Mouse (Mus musculus): ENCODE measurements around the gene Tardbp.

Gene Tardbp

DNA sequence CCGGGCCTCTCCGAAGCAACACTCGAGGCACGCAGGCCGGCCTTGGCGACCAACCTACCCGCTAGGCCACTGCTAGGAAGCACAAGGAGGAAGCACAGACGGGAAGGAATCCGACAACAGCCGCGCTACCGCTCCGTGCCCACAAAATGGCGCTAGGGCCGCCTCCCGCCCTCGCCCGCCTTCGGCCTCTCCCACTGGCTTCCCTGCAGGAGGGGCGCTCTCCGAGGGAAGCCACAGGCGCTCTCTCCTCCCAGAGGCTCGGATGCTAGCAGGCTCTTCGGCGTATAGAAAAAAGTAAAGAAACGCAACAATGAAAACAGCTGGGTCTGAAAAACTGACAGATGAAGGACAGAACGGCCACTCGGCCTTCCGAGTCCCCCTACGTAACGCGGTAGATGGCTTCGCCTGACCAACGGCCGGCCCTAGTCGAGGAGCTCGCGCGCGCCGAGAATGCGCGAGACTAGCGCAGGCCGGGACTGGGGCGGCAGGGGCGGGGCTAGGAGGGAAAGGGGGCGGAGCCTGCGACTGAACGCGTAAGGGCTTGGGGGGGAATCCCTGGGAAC is at the start of gene Tardbp:
Tardbp (minus strand) TSS at position 397 of the 563 bp plus-strand sequence.
- DNase-seq (ENCODE audit: low spot score in 2 of 2) = peak; percentile 96 to 98

DNA sequence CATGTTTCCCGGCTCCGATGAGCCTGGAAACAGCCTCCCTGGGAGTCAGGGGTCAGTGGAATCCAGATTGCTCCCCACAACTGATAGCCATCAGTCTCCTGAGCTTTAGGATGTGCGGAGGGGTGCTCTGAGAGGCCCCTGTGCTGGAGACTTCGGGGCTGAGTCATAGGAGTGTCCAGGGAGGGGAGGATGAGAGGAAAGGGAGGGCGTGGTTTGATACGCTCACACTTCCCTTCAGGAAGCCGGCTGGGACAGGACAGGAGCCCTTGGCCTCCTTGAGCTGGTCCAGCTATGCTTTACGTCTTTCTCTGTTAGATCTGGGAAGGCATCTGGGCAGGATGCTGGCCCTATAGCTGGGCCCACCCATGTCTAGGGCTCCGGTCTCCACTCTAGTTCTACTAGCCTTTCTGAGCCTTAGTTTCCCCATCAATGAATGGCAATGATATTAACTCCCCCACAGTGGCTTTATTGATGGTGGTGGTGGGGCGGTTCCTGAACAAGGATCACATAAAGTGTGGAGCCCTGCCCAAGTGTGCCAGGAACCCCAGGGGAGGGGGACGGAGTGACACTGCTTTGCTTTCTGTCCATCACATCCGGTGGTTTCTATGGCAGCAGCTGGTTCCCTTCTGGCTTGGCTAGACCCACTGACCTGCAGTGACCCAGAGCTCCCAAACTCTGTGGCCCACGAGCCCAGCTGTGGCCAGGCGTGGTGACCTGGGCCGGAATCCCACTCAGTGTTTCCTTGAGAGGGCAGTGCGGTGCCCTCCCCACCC is 49.6 kb upstream of the Tardbp start:
- no peak for DNase-seq (ENCODE audit: low spot score in 2 of 2)

DNA sequence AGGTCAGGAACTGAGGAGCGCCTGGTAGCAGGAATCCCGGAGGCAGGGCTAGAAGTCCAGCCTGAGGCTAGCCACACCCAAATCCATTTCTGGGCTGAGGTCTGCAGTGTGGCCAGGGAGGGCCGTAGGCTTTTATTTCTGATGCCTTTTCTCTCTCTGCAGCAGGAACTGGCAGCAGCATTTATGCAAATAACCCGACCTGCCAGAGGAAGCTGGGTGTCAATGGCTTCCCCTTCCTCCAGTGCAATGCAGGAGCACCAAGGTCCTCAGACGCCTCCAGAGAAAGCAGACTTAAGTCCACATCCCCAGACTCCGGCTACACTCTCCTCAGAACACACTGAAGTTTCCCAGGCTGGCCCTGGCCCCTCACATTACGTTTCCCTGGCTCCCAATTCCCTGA is 48.2 kb upstream of the Tardbp start:
- DNase-seq (ENCODE audit: low spot score in 2 of 2) = no peak

DNA sequence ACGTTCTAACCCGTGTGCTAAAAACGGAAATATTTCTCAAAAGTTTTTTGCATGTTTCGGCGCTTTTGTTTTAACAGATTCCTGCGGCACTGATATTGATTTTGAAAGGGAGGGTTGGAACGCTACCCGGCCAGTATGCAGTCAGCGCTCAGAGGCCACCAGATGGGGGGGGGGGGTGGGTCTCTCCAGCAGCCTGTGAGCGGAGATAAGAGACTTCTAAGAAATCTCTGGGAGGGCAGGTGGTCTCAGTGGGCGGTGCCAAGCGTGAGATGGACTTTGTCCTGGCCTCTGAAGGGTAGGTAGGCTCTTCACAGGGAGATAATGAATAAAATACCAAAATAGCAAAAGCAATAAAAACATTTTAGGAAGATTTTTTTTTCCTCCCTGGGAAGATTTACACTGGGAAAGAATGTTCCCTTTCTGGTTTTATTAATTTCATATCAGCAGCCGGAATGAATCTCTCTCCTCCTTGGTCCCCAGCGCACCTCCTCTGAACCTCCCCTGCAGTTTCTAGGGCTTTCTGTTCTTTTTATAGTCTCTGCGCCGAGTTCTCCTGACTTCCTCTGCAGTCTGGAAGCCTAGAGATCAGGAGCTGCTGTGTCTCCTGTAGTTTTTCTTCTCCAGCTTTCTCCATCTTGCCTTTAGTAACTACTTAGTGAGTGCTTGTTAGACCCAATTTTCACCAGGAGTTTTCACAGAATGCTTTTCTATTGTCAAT is 44.6 kb upstream of the Tardbp start:
- DNase-seq (ENCODE audit: low spot score in 2 of 2) = no peak

DNA sequence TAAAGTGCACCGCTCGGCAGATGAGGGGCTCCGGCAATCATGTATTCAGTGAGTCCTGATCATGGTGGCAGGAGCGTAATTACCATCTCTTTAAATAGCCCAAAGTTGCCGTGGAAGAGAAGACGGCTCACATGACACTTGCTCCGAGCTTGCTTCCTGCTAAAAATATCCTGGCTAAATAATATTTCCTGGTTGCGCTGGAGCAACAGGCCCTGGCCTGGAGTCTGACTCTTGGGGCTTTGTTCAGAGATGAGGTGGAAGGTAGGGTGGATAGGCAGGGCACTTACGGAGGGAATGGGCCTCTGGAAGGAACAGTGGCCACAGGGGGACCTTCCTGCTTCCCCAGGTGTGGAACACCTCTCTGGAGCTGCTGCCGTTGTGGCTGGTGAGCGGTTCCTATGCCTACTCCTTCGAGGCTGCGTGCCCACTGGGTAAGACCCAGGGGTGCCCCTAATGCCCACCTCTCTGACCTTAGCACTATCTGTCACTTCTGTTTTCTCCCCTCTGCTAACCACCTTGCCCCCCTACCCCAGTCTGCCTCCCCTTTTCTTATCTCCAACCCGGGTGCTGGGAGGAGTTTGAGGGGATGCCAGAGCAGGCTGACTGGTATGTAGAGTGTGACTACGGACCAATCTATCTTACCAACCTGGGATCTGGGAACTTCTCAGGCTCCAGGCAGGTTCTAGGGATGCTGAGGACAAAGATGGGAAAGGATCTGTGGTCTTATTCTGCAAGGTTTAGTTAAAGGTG is 40.4 kb upstream of the Tardbp start:
- no peak for DNase-seq (ENCODE audit: low spot score in 2 of 2)

DNA sequence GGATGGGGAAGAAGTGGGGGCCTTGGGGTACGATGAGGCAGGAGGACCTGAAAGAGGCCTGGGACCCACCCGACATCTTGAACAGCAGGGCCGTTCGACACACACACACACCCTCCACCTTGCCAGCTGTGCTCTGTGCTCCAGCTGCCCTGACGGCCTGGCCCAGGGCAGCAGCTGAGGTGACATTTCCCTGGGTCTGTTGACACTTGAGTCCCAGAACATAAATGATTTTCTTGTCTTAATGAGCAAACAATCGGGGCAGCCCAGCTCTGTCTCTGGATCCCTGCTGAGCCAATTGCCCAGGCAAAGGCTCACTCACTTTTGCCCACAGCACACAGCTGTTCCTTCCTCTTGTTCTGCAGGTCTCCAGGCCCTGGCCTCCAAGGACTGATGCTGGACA is 37.2 kb upstream of the Tardbp start:
- DNase-seq (ENCODE audit: low spot score in 2 of 2) = no peak

DNA sequence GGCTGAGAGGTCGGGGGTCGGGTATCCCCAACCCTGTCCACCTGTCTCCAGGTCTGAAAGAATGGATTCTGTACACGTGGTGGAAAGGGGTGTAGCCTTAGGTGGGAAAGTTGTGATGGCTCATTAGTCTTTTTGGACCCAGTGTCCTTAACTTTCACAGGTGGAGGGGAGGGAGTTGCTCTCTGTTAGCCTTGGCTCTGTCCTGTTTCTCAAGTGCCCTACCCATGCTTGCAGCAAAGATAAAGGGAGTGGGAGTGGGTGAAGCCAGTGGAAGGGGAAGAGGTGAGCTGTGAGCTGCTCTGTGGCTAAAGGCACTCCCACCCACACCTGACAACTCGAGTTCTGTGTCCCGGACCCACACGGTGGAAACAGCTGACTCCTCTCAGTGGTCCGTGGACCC is 36.5 kb upstream of the Tardbp start:
- no peak for DNase-seq (ENCODE audit: low spot score in 2 of 2)

DNA sequence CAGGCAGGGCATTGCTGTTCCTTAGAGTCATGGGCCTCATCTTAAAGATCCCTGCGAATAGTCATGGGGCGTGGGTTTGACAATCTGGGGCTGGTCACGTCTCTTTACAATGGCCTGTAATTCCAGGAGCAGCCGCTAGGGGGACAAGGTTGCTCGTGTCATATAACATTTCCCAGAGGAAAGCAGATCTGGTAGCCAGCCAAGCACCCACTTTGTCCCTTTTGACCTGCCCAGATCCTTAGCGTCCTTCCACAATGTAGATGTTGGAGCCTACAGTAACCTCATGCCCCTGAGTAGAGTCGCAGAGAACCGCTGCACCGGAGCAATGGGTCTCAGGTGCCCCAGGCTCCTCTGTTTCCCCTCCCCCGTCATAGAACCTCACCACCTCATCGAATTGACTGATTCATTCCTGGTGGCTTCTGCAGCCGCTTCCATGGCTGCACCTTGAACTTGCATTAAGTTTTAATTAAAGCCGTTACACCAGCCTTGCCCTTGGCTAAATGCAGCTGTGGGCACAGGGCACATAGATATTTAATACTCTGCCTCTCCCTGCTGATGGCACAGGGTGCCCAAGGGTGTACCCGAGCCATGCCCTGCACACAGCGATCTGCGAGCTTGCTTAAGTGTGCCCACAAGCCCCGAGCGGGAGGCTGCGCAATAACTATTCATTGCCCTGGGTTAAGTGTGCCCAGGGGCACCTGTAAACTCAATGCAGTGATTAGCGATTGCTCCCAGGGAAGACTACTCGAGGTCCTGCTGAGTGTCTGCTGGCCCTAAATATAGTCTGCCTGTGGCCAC is 35.5 kb upstream of the Tardbp start:
- peak; percentile 61 to 83 for DNase-seq (ENCODE audit: low spot score in 2 of 2)

DNA sequence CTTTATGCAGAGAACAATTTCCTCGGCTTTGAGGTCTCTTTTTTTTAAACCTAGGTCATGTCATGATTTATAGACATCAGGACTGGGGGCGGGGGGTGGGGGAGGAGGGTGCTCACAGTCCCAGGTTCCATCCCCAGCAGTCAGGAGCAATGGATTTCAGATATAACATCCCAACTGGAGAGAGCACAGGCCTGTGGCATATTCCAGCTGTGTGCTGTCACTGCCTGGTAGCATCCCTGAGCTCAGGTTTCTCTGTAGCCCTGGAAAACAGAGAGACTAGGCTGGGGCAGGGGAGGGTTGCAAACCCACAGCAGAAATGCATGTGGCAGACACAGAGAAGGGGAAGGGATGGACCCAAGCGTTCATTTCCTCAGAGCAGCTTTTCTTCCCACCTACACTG is 33.4 kb upstream of the Tardbp start:
- DNase-seq (ENCODE audit: low spot score in 2 of 2) = no peak

DNA sequence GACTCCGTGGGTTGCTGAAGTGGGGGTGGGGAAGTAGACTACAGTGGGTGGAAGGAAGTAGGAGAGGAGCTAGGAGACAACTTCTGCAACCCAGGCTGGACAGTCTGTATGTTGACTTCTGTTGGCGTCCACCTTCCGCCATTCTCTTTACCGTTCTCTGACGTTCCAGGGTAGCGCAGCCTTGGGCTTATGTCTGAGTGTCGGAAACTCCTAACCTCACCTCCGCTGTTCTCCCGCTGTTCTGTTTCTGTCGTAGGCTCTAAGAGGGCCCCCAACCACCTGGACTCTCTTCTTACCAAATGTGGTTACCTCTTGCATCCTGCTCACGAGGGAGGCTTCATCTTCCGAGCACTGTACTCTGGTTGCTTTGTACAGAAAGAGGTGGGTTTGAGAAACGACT is 31.0 kb upstream of the Tardbp start:
- peak; percentile 73 to 78 for DNase-seq (ENCODE audit: low spot score in 2 of 2)

DNA sequence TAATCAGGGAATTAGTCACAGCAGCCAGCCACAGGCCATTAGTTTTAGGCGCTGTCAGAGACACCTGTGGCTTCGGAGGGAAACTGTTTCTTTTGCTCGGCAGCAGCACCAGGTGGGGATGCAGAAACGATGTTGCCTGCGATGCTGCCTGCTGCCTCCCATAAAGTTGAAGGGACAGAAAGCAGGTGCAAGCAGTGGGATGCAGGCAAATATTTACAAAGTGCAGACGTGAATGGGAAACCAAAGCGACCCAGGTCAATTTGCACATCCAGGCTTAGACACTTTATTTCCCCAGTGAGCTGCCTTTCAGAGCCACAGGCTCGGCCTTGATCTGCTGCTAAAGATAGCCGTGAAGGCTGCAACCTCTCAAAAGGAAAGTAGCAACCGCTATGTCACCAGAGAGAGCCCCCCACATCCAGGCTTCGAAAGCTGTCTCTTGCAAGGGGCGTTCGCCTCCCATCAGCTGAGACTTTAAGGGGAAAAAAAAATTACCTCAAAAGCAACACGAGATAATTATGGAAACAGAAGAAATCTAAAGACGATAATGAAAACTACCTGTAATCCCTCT is 30.0 kb upstream of the Tardbp start:
- peak; percentile 56 to 61 for DNase-seq (ENCODE audit: low spot score in 2 of 2)

DNA sequence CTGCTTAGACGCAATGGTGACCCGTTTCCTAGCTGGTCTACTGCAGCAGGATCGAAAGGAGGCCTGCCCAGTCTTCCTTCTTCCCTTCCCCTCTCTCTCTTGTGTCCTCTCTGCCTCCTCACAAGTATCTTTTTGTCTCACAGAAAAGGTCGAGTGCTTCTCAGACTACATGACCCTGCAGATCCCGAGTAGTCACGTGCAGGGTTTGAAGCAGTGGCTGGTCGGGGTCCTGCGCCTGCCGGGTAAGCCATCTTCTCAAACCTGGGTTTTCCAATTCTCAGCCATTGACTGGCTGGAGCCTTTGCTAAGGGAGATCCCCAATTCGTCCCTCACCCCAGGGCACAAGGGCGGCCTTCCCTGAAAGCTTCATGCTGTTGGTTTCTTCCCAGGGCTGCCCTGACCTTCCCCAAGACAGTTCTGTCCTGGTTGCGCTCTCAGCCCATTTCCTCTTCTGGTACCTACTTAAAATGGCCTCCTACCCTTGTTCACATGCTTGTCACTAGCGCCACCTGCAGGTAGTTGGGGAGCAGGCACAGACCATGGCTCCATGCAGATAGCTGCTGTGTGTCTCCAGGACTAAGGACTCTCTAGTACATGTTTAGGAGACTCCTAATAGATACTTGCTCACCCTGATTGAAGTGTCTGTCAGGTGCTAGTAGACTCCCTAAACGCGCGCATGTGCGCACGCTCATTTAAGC is 28.0 kb upstream of the Tardbp start:
- DNase-seq (ENCODE audit: low spot score in 2 of 2) = peak; percentile 57 to 64

DNA sequence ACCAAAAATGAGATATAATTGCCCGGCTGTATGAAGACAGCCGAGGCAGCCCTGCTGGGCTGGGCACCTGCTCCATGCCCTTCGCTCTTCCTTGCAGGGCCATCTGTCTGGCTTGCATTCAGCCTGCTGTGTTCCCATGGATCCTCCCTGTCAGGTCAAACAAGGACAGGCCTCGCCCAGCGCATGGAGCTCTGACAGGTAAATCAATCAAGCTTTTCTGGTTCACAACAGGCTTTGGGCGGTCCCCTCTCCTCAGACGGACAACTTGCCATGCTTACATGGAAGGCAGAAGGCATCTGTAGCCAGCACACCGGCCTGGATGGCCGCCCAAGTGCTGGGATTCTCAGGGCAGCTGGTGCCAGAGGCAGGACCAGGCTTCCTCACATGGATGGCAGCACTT is 24.2 kb upstream of the Tardbp start:
- no peak for DNase-seq (ENCODE audit: low spot score in 2 of 2)

DNA sequence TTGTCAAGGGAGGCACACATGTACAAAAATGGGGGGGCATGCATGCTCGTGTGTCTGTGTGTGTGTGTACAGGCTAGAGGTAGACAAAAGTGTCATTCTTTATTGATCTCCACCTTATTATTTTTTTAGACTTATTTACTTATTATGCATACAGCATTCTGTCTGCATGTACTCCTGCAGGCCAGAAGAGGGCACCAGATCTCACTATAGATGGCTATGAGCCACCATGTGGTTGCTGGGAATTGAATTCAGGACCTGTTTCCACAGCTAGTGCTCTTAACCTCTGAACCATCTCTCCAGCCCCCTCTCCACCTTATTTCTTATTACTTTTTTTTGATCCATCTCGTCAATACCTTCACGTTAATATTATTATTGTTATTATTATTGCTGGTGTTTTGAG is 22.5 kb upstream of the Tardbp start:
- no peak for DNase-seq (ENCODE audit: low spot score in 2 of 2)

DNA sequence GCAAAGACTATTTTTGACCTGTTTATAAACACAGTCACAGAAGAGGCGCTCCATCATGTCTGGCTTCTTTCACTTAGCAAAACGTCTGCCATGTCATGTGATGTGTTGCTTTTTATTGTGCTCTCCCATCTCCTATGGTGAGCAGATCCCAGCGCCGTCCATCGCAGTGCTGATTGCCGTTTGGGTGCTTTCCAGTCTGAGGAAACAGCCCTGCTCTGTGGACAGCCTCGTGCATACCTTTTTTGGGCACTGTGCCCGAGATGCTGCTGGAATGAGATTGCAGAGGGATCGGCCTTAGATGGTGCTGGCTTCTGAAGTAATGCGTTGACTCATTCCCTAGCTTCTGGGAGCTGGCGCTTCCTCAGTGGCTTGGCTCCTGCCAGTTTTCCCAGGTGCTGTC is 19.8 kb upstream of the Tardbp start:
- no peak for DNase-seq (ENCODE audit: low spot score in 2 of 2)

DNA sequence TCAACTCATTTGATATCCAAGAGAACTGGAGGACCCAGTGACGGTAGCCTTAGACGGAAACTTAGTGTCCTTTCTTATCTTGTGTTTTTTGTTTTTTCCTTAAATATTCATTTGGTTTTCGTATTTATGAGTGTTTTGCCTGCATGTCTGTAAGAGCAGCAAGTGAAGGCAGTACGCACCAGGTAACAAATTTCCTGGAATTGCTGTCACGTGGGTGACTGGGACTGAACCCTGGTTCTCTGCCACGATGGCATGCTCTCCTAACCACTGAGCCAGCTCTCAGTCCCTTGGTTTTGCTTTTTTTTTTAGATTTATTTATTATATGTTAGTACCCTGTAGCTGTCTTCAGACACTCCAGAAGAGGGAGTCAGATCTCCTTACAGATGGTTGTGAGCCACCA is 18.1 kb upstream of the Tardbp start:
- DNase-seq (ENCODE audit: low spot score in 2 of 2) = no peak

DNA sequence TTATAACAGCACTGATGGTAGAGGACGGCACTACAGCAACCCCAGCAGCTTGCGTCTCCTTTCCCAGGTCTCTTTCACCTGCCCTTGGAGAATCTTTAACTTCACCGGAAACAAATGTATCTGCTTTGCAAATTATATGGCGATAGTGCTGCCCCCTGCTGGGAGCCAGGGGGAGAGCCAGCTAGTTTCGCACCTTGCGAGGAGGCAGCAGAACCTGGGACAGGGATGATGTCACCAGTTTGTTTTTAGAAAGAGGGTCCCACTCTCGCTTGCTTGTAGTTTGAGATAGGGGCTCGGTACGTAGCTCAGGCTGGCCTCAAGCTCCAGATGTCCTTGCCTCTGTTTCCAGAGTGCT is 17.3 kb upstream of the Tardbp start:
- peak; percentile 70 to 89 for DNase-seq (ENCODE audit: low spot score in 2 of 2)

DNA sequence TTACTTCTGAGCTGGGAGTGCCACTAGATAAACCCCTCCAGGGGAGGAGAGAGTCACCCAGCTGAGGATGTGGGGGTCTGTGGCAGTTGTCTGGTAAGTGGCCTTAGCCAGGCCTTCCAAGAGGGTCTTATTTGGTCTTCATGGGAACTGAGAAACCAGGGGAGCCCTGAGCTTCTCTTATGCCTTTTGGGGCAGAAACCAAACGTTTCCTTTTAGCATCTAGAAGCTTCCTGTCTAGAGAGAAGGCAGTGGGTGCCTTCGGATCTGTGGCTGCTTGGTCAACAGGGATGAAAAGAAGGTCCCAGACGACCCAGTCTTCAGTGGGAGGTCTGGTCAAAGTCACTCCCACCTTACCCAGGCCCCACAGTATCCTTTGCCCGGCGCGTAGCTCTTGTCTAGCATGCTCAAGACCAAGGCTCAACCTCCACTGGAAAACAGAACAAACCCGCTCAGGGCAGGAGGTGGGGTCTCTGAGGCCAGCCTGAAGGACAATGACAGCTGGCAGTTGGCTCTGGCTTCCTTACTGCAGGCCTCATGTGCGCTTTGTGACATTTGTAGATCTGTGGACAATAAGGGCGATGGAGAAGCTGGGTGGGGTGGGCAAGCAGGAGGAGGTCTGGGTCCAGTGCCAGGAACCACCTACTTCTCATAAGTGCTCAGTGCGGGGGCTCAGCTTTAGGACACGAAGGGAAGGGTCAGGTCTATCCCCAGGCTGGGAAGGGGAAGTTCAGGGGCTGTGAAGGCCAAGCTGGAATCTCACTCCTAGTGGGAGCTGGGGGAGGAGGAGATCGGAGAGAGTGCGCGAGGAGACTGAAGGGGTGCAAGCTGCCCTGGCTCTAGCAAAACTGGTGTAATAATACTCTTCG is 16.7 kb upstream of the Tardbp start, which contains the start of gene Gm572:
Gm572 (plus strand) TSS at position 27 of the 866 bp plus-strand sequence.
- no peak for DNase-seq (ENCODE audit: low spot score in 2 of 2)

DNA sequence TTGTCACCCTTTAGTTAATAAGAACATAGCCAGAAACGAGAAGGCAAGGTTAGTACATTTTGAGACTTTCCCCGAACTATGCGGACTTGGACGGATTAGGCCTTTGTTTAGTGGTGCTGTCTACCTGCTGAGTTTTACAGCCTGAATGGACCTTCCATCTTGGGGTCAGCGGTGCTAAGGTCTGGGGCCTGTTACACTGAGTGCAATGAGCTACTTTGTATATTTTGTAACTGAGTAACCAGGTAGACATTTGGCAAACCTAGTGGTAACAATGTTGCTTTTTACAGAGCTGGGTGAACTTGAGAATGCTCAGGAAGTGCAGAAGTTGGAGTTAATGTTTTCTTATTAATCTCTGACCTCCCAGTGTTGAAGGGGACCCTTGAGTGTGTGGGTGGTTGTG is 14.3 kb upstream of the Tardbp start:
- DNase-seq (ENCODE audit: low spot score in 2 of 2) = no peak

DNA sequence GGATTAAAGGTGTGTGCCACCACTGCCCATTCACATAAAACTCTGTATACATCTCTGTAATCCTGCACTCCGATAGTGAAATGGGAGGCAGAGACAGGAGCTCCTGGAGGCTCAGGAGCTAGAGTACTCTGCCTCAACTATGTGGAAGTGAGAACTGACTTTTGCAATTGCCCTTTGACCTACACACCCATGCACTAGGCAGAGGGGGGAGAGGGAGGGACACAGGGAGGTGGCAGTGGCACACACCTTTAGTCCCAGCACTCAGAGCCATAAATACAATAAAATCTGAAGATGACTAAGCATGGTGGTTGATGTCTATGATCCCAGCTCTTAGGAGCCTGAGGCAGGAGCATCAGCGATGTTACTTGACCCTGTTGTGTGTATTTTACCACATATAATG is 12.6 kb upstream of the Tardbp start:
- no peak for DNase-seq (ENCODE audit: low spot score in 2 of 2)

All from thymus, postnatal 10 days (tissue).